Mouse (Mus musculus): Measurements from ENCODE around the gene Dpy19l1. TPM values are rescaled to one million over a fixed set of nuclear protein-coding genes. Genes with fewer than 3 reads are reported as not detected.

Gene Dpy19l1
- polyA plus RNA-seq (2012; rRNA removed), result 50.0 and 75.1 TPM in 2 replicates

DNA sequence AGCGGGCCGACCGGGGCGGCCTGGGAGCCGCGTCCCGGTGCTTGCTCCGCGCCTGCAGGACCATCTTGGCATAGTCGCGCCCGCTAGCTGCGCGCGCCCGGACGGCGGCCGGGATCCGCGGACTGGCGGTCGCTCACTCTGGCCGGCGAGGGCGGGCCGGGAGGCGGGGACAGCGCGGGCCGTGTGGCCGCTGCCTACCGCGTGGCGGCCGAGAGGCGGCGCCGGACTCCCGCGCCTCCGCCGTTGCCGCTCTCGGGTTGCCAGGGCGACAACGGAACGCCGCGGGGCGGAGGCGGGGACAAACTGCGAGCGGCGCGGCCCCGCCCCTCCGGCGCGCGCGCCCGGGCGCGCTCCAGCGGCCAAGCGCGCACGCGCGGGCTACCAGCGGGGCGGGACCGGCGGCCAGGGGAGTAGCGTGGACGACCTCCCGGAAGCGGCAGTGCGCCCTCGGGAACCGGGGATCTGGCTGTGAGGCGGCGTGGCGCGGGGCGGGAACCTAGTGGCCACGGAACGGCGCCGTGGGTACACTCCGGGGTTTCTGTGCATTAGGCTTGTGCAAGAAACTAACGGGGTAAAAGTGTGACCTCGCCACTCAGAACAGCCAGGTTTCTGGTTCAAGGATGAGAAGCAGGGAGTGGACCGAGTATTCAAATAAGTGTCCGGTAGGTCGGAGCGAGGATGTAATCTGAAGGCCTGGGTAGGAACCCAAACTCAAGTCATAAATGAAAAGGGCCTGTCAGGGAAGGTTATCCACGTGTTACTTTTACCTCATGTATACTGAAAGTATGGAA is at the start of gene Dpy19l1:
Dpy19l1 (minus strand) TSS at position 74 of the 791 bp plus-strand sequence.

Other genes with a start within 250 kb of the Dpy19l1 start
- not detected in 2 replicates for gene Cypt4, start 122.1 kb upstream of the Dpy19l1 start, polyA plus RNA-seq (2012; rRNA removed)
- gene Dpy19l2, start 193.2 kb upstream of the Dpy19l1 start, polyA plus RNA-seq (2012; rRNA removed), result 0.15 and 0.23 TPM in 2 replicates